Mouse (Mus musculus) thymus, adult 2 months (tissue): Measurements from ENCODE around the gene Zfp512b. TPM values are rescaled to one million over a fixed set of nuclear protein-coding genes. Genes with fewer than 3 reads are reported as not detected.

Experiments
- DNase-seq: peaks from one replicate; pipeline ENCODE4 v3.0.0; 2021
- H3K27ac ChIP-seq: fragments of 200-500 bp; 2 replicates; pipeline ENCODE4 v1.5.1; 2012; ENCODE audit warnings: low read length, control low read depth; ENCODE audit not compliant: control insufficient read depth, insufficient read depth
- H3K27me3 ChIP-seq: fragments of 200-500 bp; 2 replicates; pipeline ENCODE4 v1.6.1; 2012; ENCODE audit warnings: mild to moderate bottlenecking, low read length, moderate library complexity, mixed read lengths; ENCODE audit not compliant: control insufficient read depth, insufficient read depth
- H3K36me3 ChIP-seq: fragments of 200-500 bp; 2 replicates; pipeline ENCODE4 v1.6.1; 2012; ENCODE audit warnings: mild to moderate bottlenecking, low read length, moderate library complexity; ENCODE audit not compliant: control insufficient read depth, insufficient read depth
- H3K4me1 ChIP-seq: fragments of 200-500 bp; replicated peaks from 2 replicates; pipeline ENCODE4 v1.6.1; 2012; ENCODE audit warnings: low read length; ENCODE audit not compliant: control insufficient read depth, insufficient read depth
- H3K4me3 ChIP-seq: fragments of 200-500 bp; 2 replicates; pipeline ENCODE4 v1.5.1; 2012; ENCODE audit warnings: mild to moderate bottlenecking, low read length, control low read depth, moderate library complexity; ENCODE audit not compliant: control insufficient read depth, insufficient read depth
- CTCF ChIP-seq: fragments of 200-500 bp; IDR thresholded peaks from 2 replicates; pipeline ENCODE4 v1.5.1; 2012; ENCODE audit warnings: mild to moderate bottlenecking, control low read depth, low read length, moderate library complexity, borderline replicate concordance; ENCODE audit not compliant: control insufficient read depth, poor library complexity, insufficient read depth; ENCODE audit errors: extremely low read depth
- POLR2A ChIP-seq: fragments of 200-500 bp; IDR thresholded peaks from 2 replicates; pipeline ENCODE4 v1.6.1; 2012; ENCODE audit warnings: mild to moderate bottlenecking, low read length, control low read depth, moderate library complexity; ENCODE audit not compliant: control insufficient read depth, poor library complexity, insufficient read depth; ENCODE audit errors: extremely low read depth
- WGBS: fragments of 180-500 bp; shearing (Covaris S2); methylation state at CpG from one replicate; pipeline ENCODE4 v1.1.7; 2018; 5-methylcytosine and 5-hydroxymethylcytosine counted together
- polyA plus RNA-seq: library from polyadenylated mRNA; depleted of rRNA; stranded (reverse); fragments of >200 nt; gene quantifications from 2 replicates; pipeline ENCODE4 v1.2.3, GENCODE M21; 2012

The Zfp512b gene
- polyA plus RNA-seq, 1 experiment: 87.6 TPM

GRCm38 (mm10) chr2:181572921-181573920 is 19.4 kb downstream of the Zfp512b start:
- TF ChIP-seq CTCF (no peak), POLR2A (no peak)
- WGBS: 98% methylated on average over 15 of the region's 15 CpGs
- Histone ChIP-seq H3K4me1 (0 out of 2 replicates have a peak, but pooled peaks cover under 1% of the 10 kb centered on the region), H3K4me3 (no peak overlapping the region), H3K36me3 (no peaks in the 10 kb centered on the region), H3K27ac (no peak overlapping the region), H3K27me3 (no peaks in the 10 kb centered on the region)
- no peak for DNase-seq

GRCm38 (mm10) chr2:181571941-181572670 is 20.5 kb downstream of the Zfp512b start:
- Histone ChIP-seq H3K36me3 (no peaks in the 10 kb centered on the region), H3K27me3 (no peaks in the 10 kb centered on the region), H3K4me1 (no peaks in the 10 kb centered on the region), H3K4me3 (no peak overlapping the region), H3K27ac (no peak overlapping the region)
- 96% methylated on average over 11 of the region's 11 CpGs for WGBS
- TF ChIP-seq CTCF (no peak), POLR2A (no peak)
- DNase-seq: no peak

GRCm38 (mm10) chr2:181570921-181571595 is 21.5 kb downstream of the Zfp512b start:
- TF ChIP-seq CTCF (no peak), POLR2A (no peak)
- Histone ChIP-seq H3K27me3 (no peaks in the 10 kb centered on the region), H3K4me1 (no peaks in the 10 kb centered on the region), H3K4me3 (no peak overlapping the region), H3K36me3 (no peaks in the 10 kb centered on the region), H3K27ac (no peak overlapping the region)
- no peak for DNase-seq
- WGBS: 81% methylated on average over 6 of the region's 6 CpGs

GRCm38 (mm10) chr2:181570375-181570774 is 22.2 kb downstream of the Zfp512b start:
- H3K4me3 ChIP-seq: no peak overlapping the region
- H3K36me3 ChIP-seq: no peaks in the 10 kb centered on the region
- no peak overlapping the region for H3K27ac ChIP-seq
- no peak for DNase-seq
- H3K4me1 ChIP-seq: no peaks in the 10 kb centered on the region
- 95% methylated on average over 8 of the region's 8 CpGs for WGBS
- TF ChIP-seq CTCF (no peak), POLR2A (no peak)
- H3K27me3 ChIP-seq: no peaks in the 10 kb centered on the region

- WGBS: 96% methylated on average over 10 of the region's 10 CpGs
- TF ChIP-seq CTCF: no peak
- TF ChIP-seq POLR2A: no peak
- H3K27ac ChIP-seq: no peak overlapping the region
- no peak for DNase-seq
- no peaks in the 10 kb centered on the region for H3K36me3 ChIP-seq
- no peaks in the 10 kb centered on the region for H3K4me1 ChIP-seq
- no peaks in the 10 kb centered on the region for H3K27me3 ChIP-seq
- no peak overlapping the region for H3K4me3 ChIP-seq
Observed at GRCm38 (mm10) chr2:181569856-181570255, 22.7 kb downstream of the Zfp512b start.
